Mouse (Mus musculus) liver, adult 2 months (tissue): ENCODE measurements at regions not wholly inside any gene's neighbourhood (a gene's known extent, or its start where the extent isn't known, plus 50 kb on each side); places are given as distances from the start of the nearest gene placed in this dataset.

Source experiments
- CTCF ChIP-seq: fragments of 200-500 bp; IDR thresholded peaks from 2 replicates; pipeline ENCODE4 v1.5.1; 2011; ENCODE audit warnings: low read depth, low read length, control low read depth
- POLR2A ChIP-seq: fragments of 200-500 bp; IDR thresholded peaks from 2 replicates; pipeline ENCODE4 v1.6.1; 2011; ENCODE audit warnings: low read length, control low read depth; ENCODE audit not compliant: insufficient read depth; ENCODE audit errors: extremely low read depth

- TF ChIP-seq POLR2A (no peak), CTCF (no peak)
These were observed 197.7 kb upstream of the Zc3h12c start for GRCm38 (mm10) chr9:52366046-52366445.
